Mouse (Mus musculus): ENCODE measurements at regions not wholly inside any gene's neighbourhood (a gene's known extent, or its start where the extent isn't known, plus 50 kb on each side); places are given as distances from the start of the nearest gene placed in this dataset.

DNA sequence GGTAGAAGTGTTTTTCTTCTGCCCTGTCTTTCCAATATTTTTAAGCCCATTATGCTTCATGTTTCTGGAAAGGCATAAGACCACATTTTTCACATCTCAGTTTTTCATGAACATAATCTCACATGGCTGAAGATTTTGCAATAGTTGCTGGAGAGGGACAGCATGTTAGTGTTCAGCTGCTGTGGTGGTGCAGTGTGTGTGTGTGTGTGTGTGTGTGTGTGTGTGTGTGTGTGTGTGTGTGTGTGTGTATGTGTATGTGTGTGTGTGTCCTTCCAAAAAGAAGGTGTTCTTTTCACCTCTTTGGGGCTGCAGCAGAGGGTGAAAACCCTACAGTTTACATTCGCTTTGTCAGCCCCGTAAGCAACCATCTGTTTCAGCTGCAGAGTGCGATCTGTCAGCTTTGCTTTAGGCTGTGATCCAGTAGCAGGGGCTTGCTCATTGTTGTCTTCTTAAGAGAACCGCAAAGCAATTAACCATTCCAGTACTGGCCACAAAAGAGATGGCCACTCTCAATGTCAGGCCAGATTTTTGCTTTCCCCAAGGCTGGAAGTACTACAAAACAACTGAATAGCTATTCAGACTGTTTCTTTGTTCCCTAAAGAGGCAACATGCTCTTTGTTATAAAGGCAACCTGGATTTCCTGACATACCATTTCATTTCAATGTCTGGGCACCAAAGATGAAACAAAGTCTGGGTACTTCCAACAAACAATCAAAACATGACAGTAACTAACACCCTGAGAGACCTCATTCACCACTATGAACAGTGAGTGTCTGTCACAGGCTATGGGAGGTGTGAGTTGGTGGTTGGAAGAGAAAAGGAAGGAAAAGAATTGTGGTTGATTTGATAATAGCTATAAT lies 520.2 kb upstream of the Cited2 start:
- DNase-seq (ENCODE audit: low read depth, low spot score): peak; percentile 21

- DNase-seq (ENCODE audit: low read depth, low spot score): no peak
Observed at GRCm38 (mm10) chr10:17203416-17204110, 519.5 kb upstream of the Cited2 start.

- no peak for DNase-seq (ENCODE audit: low read depth, low spot score)
Observed at GRCm38 (mm10) chr10:17204153-17204552, 518.9 kb upstream of the Cited2 start.

DNA sequence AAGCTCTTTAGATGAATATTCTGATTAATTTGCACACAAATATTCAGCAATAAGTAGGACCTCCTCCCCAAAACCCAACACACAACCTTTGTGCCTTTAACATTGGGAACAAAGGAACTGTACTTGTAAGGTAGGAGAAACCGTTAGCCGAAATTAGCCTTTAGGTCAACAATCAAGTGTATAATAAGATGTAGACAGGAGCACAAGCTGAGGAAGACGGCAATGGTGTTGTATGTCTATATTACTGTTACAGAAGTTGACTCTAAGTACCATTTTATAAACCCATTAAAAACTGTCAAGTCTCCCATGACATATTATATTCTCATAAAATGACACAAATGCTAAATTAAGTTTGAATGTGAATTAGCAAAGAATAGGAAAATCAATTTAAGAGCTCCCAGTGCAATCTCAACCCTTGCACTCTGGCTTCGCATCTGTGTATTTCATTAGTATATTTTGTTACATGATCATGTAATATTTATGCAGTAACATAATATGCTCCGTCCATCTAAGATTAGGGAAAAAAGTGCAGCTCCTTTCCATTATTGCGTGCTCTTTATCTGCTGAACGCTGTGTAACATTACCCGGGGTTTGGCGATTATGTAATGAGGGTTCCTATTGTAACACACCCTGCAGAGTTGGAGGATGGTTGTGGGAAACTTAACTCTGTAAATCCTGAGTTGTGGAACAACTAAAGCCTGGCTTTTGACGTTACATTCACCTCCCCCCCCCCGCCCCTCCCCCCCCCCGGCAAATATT lies 510.3 kb upstream of the Cited2 start:
- no peak for DNase-seq (ENCODE audit: low read depth, low spot score)

DNA sequence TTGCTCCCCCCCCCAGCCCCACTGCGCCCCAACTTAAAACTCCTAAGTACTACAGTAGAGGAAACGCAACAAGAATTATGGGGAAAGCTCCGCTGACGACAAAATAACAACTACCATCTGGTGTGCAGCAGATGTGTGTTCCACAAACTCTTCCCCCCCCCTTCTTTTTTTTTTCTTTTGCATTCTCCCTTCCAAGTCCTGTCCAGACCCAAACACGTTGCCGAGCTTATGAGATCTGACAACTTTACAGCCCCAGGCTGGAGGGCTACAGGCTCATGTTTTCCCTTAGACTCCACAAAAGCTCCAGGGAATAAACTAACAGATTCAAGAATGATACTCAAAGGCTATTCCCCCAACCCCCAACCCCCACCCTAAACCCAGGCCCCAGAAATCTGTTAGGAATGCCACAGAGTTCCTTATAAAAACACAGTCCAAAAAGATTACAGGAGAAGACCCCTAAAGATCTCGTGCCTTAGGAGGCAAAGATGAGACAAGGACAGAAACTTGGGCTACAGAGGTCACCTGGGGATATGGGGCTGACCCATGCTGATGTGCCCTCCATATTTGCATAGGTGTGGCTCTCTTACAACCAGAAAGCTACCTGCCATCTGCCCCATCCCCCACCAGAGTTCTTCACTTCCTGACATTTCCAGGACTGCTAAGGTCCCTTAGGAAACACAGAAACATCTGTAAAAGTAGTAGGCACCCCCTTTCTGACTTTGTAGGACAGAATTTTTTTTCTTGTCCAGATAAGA lies 509.5 kb upstream of the Cited2 start:
- peak; percentile 29 for DNase-seq (ENCODE audit: low read depth, low spot score)

DNA sequence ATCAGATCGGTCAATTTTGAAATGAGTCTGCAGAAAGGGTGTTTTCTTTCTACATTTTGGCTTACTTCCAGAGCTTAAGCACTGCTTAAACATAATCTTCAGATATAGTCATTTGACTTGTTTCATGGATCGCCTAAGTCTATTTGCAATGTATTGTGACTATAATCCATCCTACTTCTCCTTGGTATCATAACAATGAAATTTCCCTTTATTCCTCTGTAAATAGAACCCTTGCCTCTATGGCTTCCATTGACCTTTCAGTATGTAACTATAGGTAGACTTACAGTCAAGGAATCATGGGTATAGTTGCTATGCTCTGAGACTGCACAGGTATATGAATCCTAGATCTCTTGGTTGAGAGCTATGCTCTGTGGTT lies 509.0 kb upstream of the Cited2 start:
- no peak for DNase-seq (ENCODE audit: low read depth, low spot score)

GRCm38 (mm10) chr10:17215029-17215428 lies 508.0 kb upstream of the Cited2 start:
- DNase-seq (ENCODE audit: low read depth, low spot score): no peak

DNA sequence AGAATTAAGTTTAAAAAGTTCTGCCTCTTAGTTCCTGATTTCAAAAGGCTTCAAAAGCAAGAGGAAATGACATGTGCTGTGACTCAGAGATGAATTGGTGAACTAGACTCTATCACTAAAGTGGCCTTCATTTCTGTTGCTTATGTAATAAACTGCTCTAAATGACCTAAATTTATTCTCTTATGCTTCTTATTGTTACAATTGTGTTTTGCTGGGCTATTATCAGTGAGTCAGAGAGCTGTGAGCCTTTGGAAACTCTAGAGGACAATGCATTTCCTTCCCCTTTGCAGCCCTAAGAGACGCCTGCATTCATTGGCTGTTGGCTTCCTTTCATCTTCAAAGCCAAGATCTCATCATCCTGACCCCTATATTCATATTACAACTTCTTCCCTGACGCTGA lies 501.5 kb upstream of the Cited2 start:
- no peak for DNase-seq (ENCODE audit: low read depth, low spot score)

DNA sequence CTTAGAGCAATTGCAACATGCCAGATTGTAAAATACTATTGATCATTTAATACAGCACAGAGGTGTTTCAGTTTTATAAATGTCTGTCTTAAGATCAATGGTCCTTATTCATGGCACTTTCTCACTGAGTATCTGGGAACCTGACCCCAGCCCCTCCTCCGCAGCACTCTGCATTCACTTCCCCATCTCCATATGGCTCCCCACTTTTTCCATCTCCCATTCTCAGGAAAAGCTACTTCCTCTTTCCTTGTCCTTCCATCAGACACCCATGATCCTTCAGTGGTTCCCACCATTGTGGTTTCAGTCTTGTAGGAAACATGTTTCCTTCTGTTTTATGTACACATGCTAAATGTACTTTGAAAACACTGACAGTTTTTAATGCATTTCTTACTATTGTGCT lies 497.3 kb upstream of the Cited2 start:
- no peak for DNase-seq (ENCODE audit: low read depth, low spot score)

DNA sequence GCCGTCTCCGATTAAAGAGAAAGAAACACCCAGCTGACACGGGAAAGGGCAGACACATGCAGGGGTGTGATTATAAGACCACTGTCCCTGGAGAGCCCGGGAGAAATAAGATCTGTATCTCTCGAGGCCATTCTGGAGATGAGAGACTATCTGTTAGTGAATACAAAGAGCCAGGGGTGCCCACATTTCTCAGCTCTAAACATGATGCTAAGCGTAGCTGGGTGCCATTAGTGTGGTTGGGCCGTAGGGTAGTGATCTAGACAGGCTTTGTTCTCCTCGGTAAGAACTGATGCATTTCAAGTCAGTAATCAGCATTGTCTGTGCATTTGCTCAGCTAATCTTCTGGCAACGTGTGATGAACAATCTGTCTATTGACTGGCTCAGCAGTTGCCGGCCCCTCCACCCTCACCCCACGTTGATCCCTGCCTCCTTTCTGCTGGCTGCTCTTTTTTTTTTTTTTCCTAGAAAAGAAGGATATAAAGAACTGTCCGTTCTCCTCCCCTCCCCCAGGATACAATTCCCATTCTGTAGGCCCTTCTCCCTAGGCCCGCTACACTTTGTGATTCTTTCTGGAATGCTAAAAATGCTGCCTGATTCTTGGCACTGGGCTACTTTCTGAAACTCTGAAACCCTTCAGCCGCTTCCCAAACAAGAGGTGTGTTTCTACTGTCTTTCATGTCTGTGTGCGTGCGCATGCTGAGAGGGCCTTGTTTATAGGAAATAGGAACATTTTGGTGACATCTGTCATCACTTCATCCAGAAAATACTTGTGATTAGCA lies 492.8 kb upstream of the Cited2 start:
- peak; percentile 82 for DNase-seq (ENCODE audit: low read depth, low spot score)

- DNase-seq (ENCODE audit: low read depth, low spot score): peak; percentile 9
Observed at GRCm38 (mm10) chr10:17235955-17236650, 486.9 kb upstream of the Cited2 start.

DNA sequence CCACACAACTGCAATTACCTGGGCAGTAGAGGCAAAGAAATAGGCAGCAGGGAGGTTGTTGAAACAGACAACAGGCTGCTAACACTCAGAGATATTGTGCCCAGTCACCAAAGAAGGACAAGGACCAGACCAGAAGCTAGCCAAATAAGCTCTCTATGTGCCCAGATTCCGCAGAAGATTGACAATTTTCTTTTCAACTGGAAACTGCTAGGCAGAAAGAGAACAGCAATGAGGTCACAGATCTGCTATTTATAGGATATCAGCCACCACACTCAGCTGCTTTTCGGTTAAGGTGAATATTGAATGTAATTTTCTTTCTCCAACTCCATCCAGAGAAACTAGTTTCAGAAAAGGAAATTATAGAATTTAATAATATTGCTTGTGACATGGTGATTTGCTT lies 486.3 kb upstream of the Cited2 start:
- DNase-seq (ENCODE audit: low read depth, low spot score): no peak

- peak; percentile 58 for DNase-seq (ENCODE audit: low read depth, low spot score)
Observed at GRCm38 (mm10) chr10:17237463-17237862, 485.6 kb upstream of the Cited2 start.

- DNase-seq (ENCODE audit: low read depth, low spot score): no peak
Observed at GRCm38 (mm10) chr10:17237918-17238850, 484.8 kb upstream of the Cited2 start.

GRCm38 (mm10) chr10:17248270-17248669 lies 474.7 kb upstream of the Cited2 start:
- no peak for DNase-seq (ENCODE audit: low read depth, low spot score)

- DNase-seq (ENCODE audit: low read depth, low spot score): no peak
Observed at GRCm38 (mm10) chr10:17253040-17253439, 470.0 kb upstream of the Cited2 start.

GRCm38 (mm10) chr10:17260154-17260553 lies 462.9 kb upstream of the Cited2 start:
- no peak for DNase-seq (ENCODE audit: low read depth, low spot score)

- no peak for DNase-seq (ENCODE audit: low read depth, low spot score)
Observed at GRCm38 (mm10) chr10:17260615-17261014, 462.4 kb upstream of the Cited2 start.

- DNase-seq (ENCODE audit: low read depth, low spot score): no peak
Observed at GRCm38 (mm10) chr10:17261192-17261824, 461.7 kb upstream of the Cited2 start.

Measured in ZHBTc4 (cell line).